Mouse (Mus musculus): ENCODE results near the gene Txnrd1.

Gene Txnrd1

GRCm38 (mm10) chr10:82817936-82818335, 15.8 kb upstream of the Txnrd1 start:
- DNase-seq (ENCODE audit: low read depth, low spot score), result no peak

- DNase-seq (ENCODE audit: low read depth, low spot score), result no peak
Observed at GRCm38 (mm10) chr10:82818661-82819060, 15.1 kb upstream of the Txnrd1 start.

GRCm38 (mm10) chr10:82823108-82823778, 10.5 kb upstream of the Txnrd1 start:
- no peak for DNase-seq (ENCODE audit: low read depth, low spot score)

GRCm38 (mm10) chr10:82823779-82824177, 10.0 kb upstream of the Txnrd1 start:
- DNase-seq (ENCODE audit: low read depth, low spot score), result no peak

- no peak for DNase-seq (ENCODE audit: low read depth, low spot score)
Observed at GRCm38 (mm10) chr10:82824541-82824940, 9.2 kb upstream of the Txnrd1 start.

GRCm38 (mm10) chr10:82826516-82826915, 7.2 kb upstream of the Txnrd1 start:
- DNase-seq (ENCODE audit: low read depth, low spot score), result no peak

- DNase-seq (ENCODE audit: low read depth, low spot score), result no peak
Observed at GRCm38 (mm10) chr10:82835898-82836297, 2.1 kb downstream of the Txnrd1 start.

- no peak for DNase-seq (ENCODE audit: low read depth, low spot score)
Observed at GRCm38 (mm10) chr10:82838390-82838789, 4.6 kb downstream of the Txnrd1 start.

- no peak for DNase-seq (ENCODE audit: low read depth, low spot score)
Observed at GRCm38 (mm10) chr10:82844090-82844489, 10.3 kb downstream of the Txnrd1 start.

- no peak for DNase-seq (ENCODE audit: low read depth, low spot score)
Observed at GRCm38 (mm10) chr10:82844731-82845130, 11.0 kb downstream of the Txnrd1 start.

GRCm38 (mm10) chr10:82847821-82848459, 14.2 kb downstream of the Txnrd1 start:
- DNase-seq (ENCODE audit: low read depth, low spot score), result no peak

- DNase-seq (ENCODE audit: low read depth, low spot score), result no peak
Observed at GRCm38 (mm10) chr10:82849686-82850353, 16.1 kb downstream of the Txnrd1 start.

GRCm38 (mm10) chr10:82850354-82850752, 16.6 kb downstream of the Txnrd1 start:
- no peak for DNase-seq (ENCODE audit: low read depth, low spot score)

- no peak for DNase-seq (ENCODE audit: low read depth, low spot score)
Observed at GRCm38 (mm10) chr10:82851751-82852150, 18.0 kb downstream of the Txnrd1 start.

GRCm38 (mm10) chr10:82858032-82858680, 24.4 kb downstream of the Txnrd1 start:
- no peak for DNase-seq (ENCODE audit: low read depth, low spot score)

- peak; percentile 92 for DNase-seq (ENCODE audit: low read depth, low spot score)
Observed at GRCm38 (mm10) chr10:82858691-82859532, 25.2 kb downstream of the Txnrd1 start.

GRCm38 (mm10) chr10:82859533-82859915, 25.8 kb downstream of the Txnrd1 start:
- DNase-seq (ENCODE audit: low read depth, low spot score), result peak; percentile 62

- peak; percentile 81 for DNase-seq (ENCODE audit: low read depth, low spot score)
Observed at GRCm38 (mm10) chr10:82860181-82860928, 26.6 kb downstream of the Txnrd1 start.

- DNase-seq (ENCODE audit: low read depth, low spot score), result no peak
Observed at GRCm38 (mm10) chr10:82860929-82861315, 27.2 kb downstream of the Txnrd1 start.

GRCm38 (mm10) chr10:82863106-82863680, 29.4 kb downstream of the Txnrd1 start:
- DNase-seq (ENCODE audit: low read depth, low spot score), result no peak

All from mesoderm, embryonic 11.5 days (tissue).